9 mouse cellular contexts compared by ENCODE assay signal in genomic region chr14:72042112-72042880, GRCm38 (mm10).
A peak's percentile ranks its signal among the peaks of the same experiment; 100 is the strongest.
DNase-seq lines count a peak whose midpoint lies in the region; ATAC-seq and TF ChIP-seq lines count a peak whose summit lies in the region.
"Had no signal": no experiment of that assay in that cellular context is flagged by ENCODE, and none has a peak within 500 bp of the region (broad histone marks: within the 10 kb centered on the region; RNA-seq: fewer than 3 reads in every experiment).

No protein-coding gene starts in this region.

- H3K4me2 ChIP-seq in hindbrain, embryonic 16.5 days (ENCODE audit: low read length): 0 out of 2 replicates have a peak overlapping the region, but pooled peaks have one; percentile 1
- no peak overlapping the region for H3K4me2 ChIP-seq in limb, embryonic 14.5 days (replicated peaks; ENCODE audit: low read depth, low read length, severe bottlenecking)
- H3K4me2 ChIP-seq: limb, embryonic 12.5 days had no signal

- peaks cover 10% of the 10 kb centered on the region for H3K4me1 ChIP-seq in hindbrain, embryonic 16.5 days (ENCODE audit: control insufficient read depth, insufficient read depth, low read depth, low read length)
- H3K4me1 ChIP-seq in limb, embryonic 14.5 days (ENCODE audit: control insufficient read depth, insufficient read depth, low read length): no peaks in the 10 kb centered on the region

- no peak for TF ChIP-seq POLR2A in limb, embryonic 14.5 days (IDR thresholded peaks at IDR 0.05; ENCODE audit: borderline replicate concordance, extremely low read depth, insufficient read depth, insufficient read length)

- no peak overlapping the region for H3K4me3 ChIP-seq in hindbrain, embryonic 16.5 days (ENCODE audit: low read length)
- H3K4me3 ChIP-seq in limb, embryonic 14.5 days (replicated peaks; ENCODE audit: low read length): no peak overlapping the region
- H3K4me3 ChIP-seq: limb, embryonic 12.5 days had no signal

- peak; percentile 8 for DNase-seq in gastrocnemius, postnatal 25 days
- DNase-seq in gastrocnemius, adult 8-10 months (ENCODE audit: low spot score in 2 of 2): no peak
- peak; percentile 29 to 49 for DNase-seq in cerebellum, postnatal 25 days
- DNase-seq in limb, embryonic 14.5 days (ENCODE audit: low spot score): peak; percentile 7
- DNase-seq in thymus, postnatal 14 days: no peak
- no peak for DNase-seq in heart, postnatal 25 days (ENCODE audit: low spot score)
- no peak for DNase-seq in thymus, postnatal 0 days (ENCODE audit: low spot score)

- ATAC-seq in hindbrain, embryonic 16.5 days: peak; percentile 81
- ATAC-seq in limb, embryonic 14.5 days (ENCODE audit: low FRiP score, low read depth): no peak

- intact Hi-C loops in heart, postnatal 25 days (cut with DNase I): no loop called here

- H3K27ac ChIP-seq in hindbrain, embryonic 16.5 days (ENCODE audit: low read depth, low read length): peak overlapping the region; percentile 57
- H3K27ac ChIP-seq in limb, embryonic 14.5 days (replicated peaks; ENCODE audit: low read depth, low read length): no peak overlapping the region
- H3K27ac ChIP-seq: limb, embryonic 12.5 days had no signal

- H3K27me3 ChIP-seq in hindbrain, embryonic 16.5 days (replicated peaks; ENCODE audit: control insufficient read depth, insufficient read depth, low read length): no peaks in the 10 kb centered on the region
- H3K27me3 ChIP-seq in limb, embryonic 14.5 days (ENCODE audit: control insufficient read depth, insufficient read depth, low read length): no peaks in the 10 kb centered on the region

- 42% methylated on average over 3 of the region's 3 CpGs for WGBS in hindbrain, embryonic 16.5 days
- 9% methylated on average over 3 of the region's 3 CpGs for WGBS in limb, embryonic 14.5 days

- no peaks in the 10 kb centered on the region for H3K36me3 ChIP-seq in hindbrain, embryonic 16.5 days (ENCODE audit: control insufficient read depth, insufficient read depth, low read length)
- no peaks in the 10 kb centered on the region for H3K36me3 ChIP-seq in limb, embryonic 14.5 days (ENCODE audit: control insufficient read depth, insufficient read depth, low read length)
- H3K36me3 ChIP-seq: limb, embryonic 12.5 days had no signal

- H3K9ac ChIP-seq in hindbrain, embryonic 16.5 days (ENCODE audit: low read depth, low read length): 0 out of 2 replicates have a peak overlapping the region, but pooled peaks have one; percentile 7
- H3K9ac ChIP-seq in limb, embryonic 14.5 days (ENCODE audit: low read depth, low read length, severe bottlenecking): no peak overlapping the region
- H3K9ac ChIP-seq: limb, embryonic 12.5 days had no signal

- no peaks in the 10 kb centered on the region for H3K9me3 ChIP-seq in hindbrain, embryonic 16.5 days (ENCODE audit: control insufficient read depth, low read length)
- no peaks in the 10 kb centered on the region for H3K9me3 ChIP-seq in limb, embryonic 14.5 days (ENCODE audit: control insufficient read depth, low read length)
- H3K9me3 ChIP-seq: limb, embryonic 12.5 days had no signal

Comparison
In these comparisons a context has a peak if more than half of its experiments do, and no peak if none do; other contexts are left out.
1. DNase-seq: peak in gastrocnemius, postnatal 25 days (single experiment), cerebellum, postnatal 25 days (2 of 2) and limb, embryonic 14.5 days (single experiment); none in gastrocnemius, adult 8-10 months (0 of 2), thymus, postnatal 14 days (single experiment), heart, postnatal 25 days (single experiment) and thymus, postnatal 0 days (single experiment).